Mouse (Mus musculus): ENCODE results near the gene Nlgn1.

DNA sequence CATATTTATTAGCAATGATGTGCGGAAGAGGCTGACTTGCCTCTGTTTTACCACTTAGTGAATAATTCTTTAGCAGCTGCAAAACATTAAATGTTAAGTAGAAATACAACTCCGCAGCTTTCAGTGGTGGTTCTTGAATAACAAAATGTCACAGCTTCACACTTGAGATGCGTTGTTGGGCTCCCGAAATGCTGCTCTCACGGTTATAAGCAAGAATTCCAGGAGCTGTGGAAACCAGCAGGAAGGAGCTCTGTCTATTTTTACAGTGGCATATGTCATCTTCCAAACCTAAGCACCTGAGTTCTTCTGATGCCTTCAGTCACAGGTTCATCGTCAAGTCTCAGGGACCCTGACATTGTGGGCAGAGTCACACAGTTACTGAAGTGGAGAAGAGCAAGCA is 556.8 kb downstream of the Nlgn1 start:
- TF ChIP-seq GATA1 (IDR thresholded peaks at IDR 0.05; ENCODE audit: low read length) (no peak), TAL1 (IDR thresholded peaks at IDR 0.05; ENCODE audit: low read length) (no peak)
